Mouse (Mus musculus) frontal cortex, postnatal 10 days (tissue): ENCODE measurements around the gene Oas1d.
"Not testable (repeated sequence)": the region's sequence is repeated elsewhere in the genome, so short reads cannot be mapped to it uniquely, and the experiment has no call there.

ENCODE experiments used
- DNase-seq, 2 experiments: peaks; one replicate each; pipeline ENCODE4 v3.0.0; 2022; ENCODE audit warnings: low spot score in 2 of 2, mixed read lengths in 1 of 2

Gene Oas1d

GRCm38 (mm10) chr5:120914204-120914603 lies at the start of gene Oas1d:
Gene Oas1d (plus strand): TSS chr5:120914536.
- DNase-seq = not testable (repeated sequence)

- no peak for DNase-seq
Observed at GRCm38 (mm10) chr5:120865336-120865860, 48.9 kb upstream of the Oas1d start.

GRCm38 (mm10) chr5:120869436-120870015 lies 44.8 kb upstream of the Oas1d start:
- DNase-seq = no peak

- DNase-seq = no peak
Observed at GRCm38 (mm10) chr5:120870081-120870480, 44.3 kb upstream of the Oas1d start.

GRCm38 (mm10) chr5:120870782-120871181 lies 43.6 kb upstream of the Oas1d start:
- DNase-seq = no peak

GRCm38 (mm10) chr5:120871469-120871868 lies 42.9 kb upstream of the Oas1d start:
- DNase-seq = no peak

- DNase-seq = not testable (repeated sequence)
Observed at GRCm38 (mm10) chr5:120876839-120877238, 37.5 kb upstream of the Oas1d start.

GRCm38 (mm10) chr5:120877407-120877806 lies 36.9 kb upstream of the Oas1d start:
- DNase-seq = not testable (repeated sequence)

GRCm38 (mm10) chr5:120878803-120879202 lies 35.5 kb upstream of the Oas1d start:
- not testable (repeated sequence) for DNase-seq

- DNase-seq = not testable (repeated sequence)
Observed at GRCm38 (mm10) chr5:120881681-120882080, 32.7 kb upstream of the Oas1d start.

- DNase-seq = not testable (repeated sequence)
Observed at GRCm38 (mm10) chr5:120887413-120887812, 26.9 kb upstream of the Oas1d start, which contains the start of gene Oas1g. Gene Oas1g (minus strand): TSS chr5:120887613.

- no peak for DNase-seq
Observed at GRCm38 (mm10) chr5:120887831-120888230, 26.5 kb upstream of the Oas1d start.

- DNase-seq = not testable (repeated sequence)
Observed at GRCm38 (mm10) chr5:120888294-120888815, 26.0 kb upstream of the Oas1d start.

GRCm38 (mm10) chr5:120890026-120890425 lies 24.3 kb upstream of the Oas1d start:
- no peak for DNase-seq

- DNase-seq = no peak
Observed at GRCm38 (mm10) chr5:120890991-120891390, 23.3 kb upstream of the Oas1d start.

- not testable (repeated sequence) for DNase-seq
Observed at GRCm38 (mm10) chr5:120891566-120892242, 22.6 kb upstream of the Oas1d start.

- no peak for DNase-seq
Observed at GRCm38 (mm10) chr5:120892243-120892660, 22.1 kb upstream of the Oas1d start.

- not testable (repeated sequence) for DNase-seq
Observed at GRCm38 (mm10) chr5:120893866-120894265, 20.5 kb upstream of the Oas1d start.

- not testable (repeated sequence) for DNase-seq
Observed at GRCm38 (mm10) chr5:120894692-120895091, 19.6 kb upstream of the Oas1d start.

- no peak for DNase-seq
Observed at GRCm38 (mm10) chr5:120895231-120895900, 19.0 kb upstream of the Oas1d start.

GRCm38 (mm10) chr5:120898307-120898706 lies 16.0 kb upstream of the Oas1d start:
- DNase-seq = no peak

GRCm38 (mm10) chr5:120898726-120899125 lies 15.6 kb upstream of the Oas1d start:
- no peak for DNase-seq
